Mouse (Mus musculus): Measurements from ENCODE around the gene Slc10a1. TPM values are rescaled to one million over a fixed set of nuclear protein-coding genes. Genes with fewer than 3 reads are reported as not detected.
"Not testable (repeated sequence)": the region's sequence is repeated elsewhere in the genome, so short reads cannot be mapped to it uniquely, and the experiment has no call there.

The Slc10a1 gene
- polyA plus RNA-seq, 1 experiment: 0.02 TPM

- H3K36me3 ChIP-seq (ENCODE audit: control insufficient read depth, insufficient read depth): peaks cover 37% of the 10 kb centered on the region
Observed at GRCm38 (mm10) chr12:80945334-80945995, 23.0 kb downstream of the Slc10a1 start, which contains the start of gene Srsf5. TSS of gene Srsf5 (plus strand) at chr12:80945504.

GRCm38 (mm10) chr12:80944963-80945333 is 23.6 kb downstream of the Slc10a1 start:
- Histone ChIP-seq H3K36me3 (ENCODE audit: control insufficient read depth, insufficient read depth) (peaks cover 34% of the 10 kb centered on the region), H3K4me2 (ENCODE audit: low read depth) (peak overlapping the region; percentile 73), H3ac (ENCODE audit: control insufficient read depth, insufficient read length) (peak overlapping the region; percentile 70), H3K79me2 (ENCODE audit: control insufficient read depth, insufficient read depth) (peaks cover 37% of the 10 kb centered on the region), H3K4me3 (peak overlapping the region; percentile 94)
- not testable (repeated sequence) for H3K27me3 ChIP-seq (ENCODE audit: control insufficient read depth, insufficient read depth, insufficient read length)

More at GRCm38 (mm10) chr12:80945334-80945995, 23.0 kb downstream of the Slc10a1 start, which contains the start of gene Srsf5:
- Histone ChIP-seq H3K4me3 (peak within 1 kb of the TSS; percentile 94), H3ac (ENCODE audit: control insufficient read depth, insufficient read length) (peak within 1 kb of the TSS; percentile 70), H3K4me2 (ENCODE audit: low read depth) (peak within 1 kb of the TSS; percentile 74), H3K79me2 (ENCODE audit: control insufficient read depth, insufficient read depth) (peaks cover 38% of the 10 kb centered on the region), H3K27me3 (ENCODE audit: control insufficient read depth, insufficient read depth, insufficient read length) (no peaks in the 10 kb centered on the region)
- TF ChIP-seq REST (IDR thresholded peaks at IDR 0.05; ENCODE audit: insufficient read depth, insufficient read length): peak; percentile 31
- TF ChIP-seq MYOG (IDR thresholded peaks at IDR 0.05; ENCODE audit: control insufficient read depth in 1 of 3, insufficient read depth in 1 of 3, insufficient read length in 2 of 3, low read depth in 2 of 3): peak in 1 of 3 experiments; percentile 16
- no peak for TF ChIP-seq USF1 (IDR thresholded peaks at IDR 0.05; ENCODE audit: low read depth)
- TF ChIP-seq POLR2AphosphoS2 (IDR thresholded peaks at IDR 0.05; ENCODE audit: insufficient read length, low read depth): peak; percentile 97
- peak; percentile 95 for TF ChIP-seq POLR2A (IDR thresholded peaks at IDR 0.05; ENCODE audit: insufficient read length, low read depth)

- Histone ChIP-seq H3K4me3 (peak overlapping the region; percentile 94), H3K36me3 (ENCODE audit: control insufficient read depth, insufficient read depth) (peaks cover 29% of the 10 kb centered on the region), H3K4me2 (ENCODE audit: low read depth) (peak overlapping the region; percentile 73), H3K79me2 (ENCODE audit: control insufficient read depth, insufficient read depth) (peaks cover 32% of the 10 kb centered on the region), H3ac (ENCODE audit: control insufficient read depth, insufficient read length) (no peak overlapping the region), H3K27me3 (ENCODE audit: control insufficient read depth, insufficient read depth, insufficient read length) (no peaks in the 10 kb centered on the region)
- TF ChIP-seq POLR2A (IDR thresholded peaks at IDR 0.05; ENCODE audit: insufficient read length, low read depth) (no peak), MYOD1 (IDR thresholded peaks at IDR 0.05; ENCODE audit: control insufficient read depth in 1 of 3, insufficient read length in 2 of 3, low read depth in 2 of 3) (no peak), TCF12 (IDR thresholded peaks at IDR 0.05; ENCODE audit: insufficient read depth, poor library complexity, severe bottlenecking) (no peak), MAX (IDR thresholded peaks at IDR 0.05; ENCODE audit: low read depth) (no peak), E2F4 (IDR thresholded peaks at IDR 0.05; ENCODE audit: insufficient read depth) (no peak), CEBPB (IDR thresholded peaks at IDR 0.05; ENCODE audit: insufficient read depth, poor library complexity, severe bottlenecking) (no peak), POLR2AphosphoS2 (IDR thresholded peaks at IDR 0.05; ENCODE audit: insufficient read length, low read depth) (no peak), USF1 (IDR thresholded peaks at IDR 0.05; ENCODE audit: low read depth) (no peak), TCF3 (IDR thresholded peaks at IDR 0.05; ENCODE audit: insufficient read length, low read depth) (no peak), MYOG (IDR thresholded peaks at IDR 0.05; ENCODE audit: control insufficient read depth in 1 of 3, insufficient read depth in 1 of 3, insufficient read length in 2 of 3, low read depth in 2 of 3) (no peak), SRF (IDR thresholded peaks at IDR 0.05; ENCODE audit: control insufficient read depth, insufficient read length, low read depth) (no peak), REST (IDR thresholded peaks at IDR 0.05; ENCODE audit: insufficient read depth, insufficient read length) (no peak)
Observed at GRCm38 (mm10) chr12:80944204-80944603, 24.3 kb downstream of the Slc10a1 start.

GRCm38 (mm10) chr12:80943395-80943794 is 25.1 kb downstream of the Slc10a1 start:
- Histone ChIP-seq H3K4me2 (ENCODE audit: low read depth) (no peak overlapping the region), H3K36me3 (ENCODE audit: control insufficient read depth, insufficient read depth) (peaks cover 21% of the 10 kb centered on the region), H3K27me3 (ENCODE audit: control insufficient read depth, insufficient read depth, insufficient read length) (no peaks in the 10 kb centered on the region), H3K79me2 (ENCODE audit: control insufficient read depth, insufficient read depth) (peaks cover 24% of the 10 kb centered on the region), H3ac (ENCODE audit: control insufficient read depth, insufficient read length) (no peak overlapping the region), H3K4me3 (no peak overlapping the region)
- no peak for TF ChIP-seq REST (IDR thresholded peaks at IDR 0.05; ENCODE audit: insufficient read depth, insufficient read length)
- TF ChIP-seq MYOG (IDR thresholded peaks at IDR 0.05; ENCODE audit: control insufficient read depth in 1 of 3, insufficient read depth in 1 of 3, insufficient read length in 2 of 3, low read depth in 2 of 3): no peak

- Histone ChIP-seq H3K4me2 (ENCODE audit: low read depth) (no peak overlapping the region), H3K27me3 (ENCODE audit: control insufficient read depth, insufficient read depth, insufficient read length) (no peaks in the 10 kb centered on the region), H3K36me3 (ENCODE audit: control insufficient read depth, insufficient read depth) (peaks cover 7% of the 10 kb centered on the region), H3K79me2 (ENCODE audit: control insufficient read depth, insufficient read depth) (peaks cover 9% of the 10 kb centered on the region), H3K4me3 (no peak overlapping the region), H3ac (ENCODE audit: control insufficient read depth, insufficient read length) (no peak overlapping the region)
- TF ChIP-seq MYOG (IDR thresholded peaks at IDR 0.05; ENCODE audit: control insufficient read depth in 1 of 3, insufficient read depth in 1 of 3, insufficient read length in 2 of 3, low read depth in 2 of 3): no peak
- no peak for TF ChIP-seq TCF3 (IDR thresholded peaks at IDR 0.05; ENCODE audit: insufficient read length, low read depth)
- no peak for TF ChIP-seq POLR2A (IDR thresholded peaks at IDR 0.05; ENCODE audit: insufficient read length, low read depth)
- no peak for TF ChIP-seq E2F4 (IDR thresholded peaks at IDR 0.05; ENCODE audit: insufficient read depth)
- no peak for TF ChIP-seq SRF (IDR thresholded peaks at IDR 0.05; ENCODE audit: control insufficient read depth, insufficient read length, low read depth)
- TF ChIP-seq MYOD1 (IDR thresholded peaks at IDR 0.05; ENCODE audit: control insufficient read depth in 1 of 3, insufficient read length in 2 of 3, low read depth in 2 of 3): no peak
- no peak for TF ChIP-seq POLR2AphosphoS2 (IDR thresholded peaks at IDR 0.05; ENCODE audit: insufficient read length, low read depth)
- no peak for TF ChIP-seq CEBPB (IDR thresholded peaks at IDR 0.05; ENCODE audit: insufficient read depth, poor library complexity, severe bottlenecking)
- no peak for TF ChIP-seq USF1 (IDR thresholded peaks at IDR 0.05; ENCODE audit: low read depth)
- TF ChIP-seq REST (IDR thresholded peaks at IDR 0.05; ENCODE audit: insufficient read depth, insufficient read length): no peak
Observed at GRCm38 (mm10) chr12:80941886-80942285, 26.6 kb downstream of the Slc10a1 start.
